Mouse (Mus musculus) layer of hippocampus, adult 8-10 months (tissue): ENCODE measurements at regions not wholly inside any gene's neighbourhood (a gene's known extent, or its start where the extent isn't known, plus 50 kb on each side); places are given as distances from the start of the nearest gene placed in this dataset.

ENCODE experiments used
- DNase-seq, 2 experiments: peaks; one replicate each; pipeline ENCODE4 v3.0.0; 2022; ENCODE audit warnings: low spot score in 2 of 2

- no peak for DNase-seq
Measured at GRCm38 (mm10) chr17:51528161-51528560, 304.9 kb downstream of the Satb1 start.

GRCm38 (mm10) chr17:51526881-51527280 lies 306.2 kb downstream of the Satb1 start:
- DNase-seq = no peak

DNA sequence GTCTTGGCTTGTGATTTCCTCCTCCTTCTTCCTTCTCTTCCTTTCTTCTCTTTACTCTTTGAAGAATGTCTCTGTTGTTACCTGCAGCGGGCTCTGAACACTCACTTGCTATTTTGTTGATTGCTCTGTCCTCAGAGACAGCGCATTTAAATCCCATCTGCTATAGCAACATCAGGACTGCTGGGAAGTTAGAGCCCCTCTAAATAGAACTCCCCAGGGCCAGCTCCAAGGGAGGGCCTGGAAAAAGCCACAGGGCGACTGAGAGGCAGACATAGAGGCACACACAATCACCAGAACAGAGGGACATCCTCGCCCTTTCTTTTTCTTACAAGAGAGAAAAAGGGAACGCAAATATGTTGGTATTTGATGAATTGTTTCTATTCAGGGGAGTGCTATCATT lies 306.6 kb downstream of the Satb1 start:
- DNase-seq = no peak

GRCm38 (mm10) chr17:51526021-51526420 lies 307.1 kb downstream of the Satb1 start:
- no peak for DNase-seq

GRCm38 (mm10) chr17:51525219-51525618 lies 307.9 kb downstream of the Satb1 start:
- DNase-seq = no peak

- DNase-seq = no peak
Measured at GRCm38 (mm10) chr17:51511917-51512316, 321.2 kb downstream of the Satb1 start.

DNA sequence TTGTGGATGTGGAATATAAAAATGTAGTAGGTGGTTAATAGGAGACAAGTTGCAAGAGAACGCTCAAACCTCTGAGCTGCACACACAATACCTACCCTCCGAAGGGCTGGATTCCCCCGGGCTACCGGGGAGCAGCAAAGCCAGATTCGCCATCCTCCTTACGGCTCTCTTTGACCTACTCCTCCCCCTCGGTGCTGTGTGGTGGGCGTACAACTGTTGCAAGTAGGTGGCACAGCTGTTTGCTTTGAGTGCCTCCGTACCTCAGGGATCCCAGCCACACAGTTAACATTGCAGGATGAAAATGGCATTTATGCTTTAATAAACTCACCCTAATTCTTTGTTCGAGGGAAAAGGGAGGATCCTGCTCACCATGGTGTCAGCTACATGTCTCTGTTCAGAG lies 321.6 kb upstream of the Tbc1d5 start:
- DNase-seq = peak in 1 of 2 experiments; percentile 5

DNA sequence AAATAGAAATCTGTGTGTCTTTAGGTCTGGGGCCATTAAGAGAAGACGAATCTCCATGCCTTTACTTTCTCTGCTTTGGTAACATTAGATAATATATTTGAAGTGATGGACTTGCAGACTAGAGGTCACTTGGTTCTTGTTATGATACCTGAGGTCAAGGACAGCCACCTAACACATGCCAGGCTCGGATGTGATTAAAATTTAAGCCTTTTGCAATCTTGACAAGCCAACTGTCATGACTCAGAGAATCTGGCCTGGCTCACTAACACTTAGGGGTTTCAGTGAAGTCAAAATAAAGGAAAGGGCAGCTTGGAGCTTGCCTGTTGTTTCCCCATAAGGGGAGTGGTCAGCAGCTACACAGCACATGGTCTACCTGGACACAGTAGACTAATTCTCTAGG lies 320.4 kb upstream of the Tbc1d5 start:
- no peak for DNase-seq

DNA sequence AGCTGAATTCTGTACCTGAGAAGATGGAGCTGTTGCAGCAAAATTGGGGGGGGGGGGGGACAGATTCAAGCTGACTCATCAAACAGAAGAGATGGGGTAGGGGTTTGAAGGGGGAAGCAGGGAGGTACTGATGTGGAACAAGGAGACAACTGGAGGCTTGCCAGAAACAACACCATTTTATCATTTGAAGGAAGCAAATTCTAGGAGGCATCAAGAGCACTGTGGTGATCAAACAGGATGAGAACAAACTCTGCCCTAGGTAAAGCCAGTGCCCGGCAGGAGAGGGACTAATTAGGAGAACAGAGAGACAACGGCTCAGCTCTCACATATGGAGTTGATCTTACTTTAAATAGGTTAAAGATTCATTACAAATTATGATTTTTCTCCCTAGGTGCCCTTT lies 315.9 kb upstream of the Tbc1d5 start:
- no peak for DNase-seq

GRCm38 (mm10) chr17:51489386-51489785 lies 310.2 kb upstream of the Tbc1d5 start:
- DNase-seq = no peak

- DNase-seq = no peak
Measured at GRCm38 (mm10) chr17:51487918-51488445, 308.8 kb upstream of the Tbc1d5 start.

DNA sequence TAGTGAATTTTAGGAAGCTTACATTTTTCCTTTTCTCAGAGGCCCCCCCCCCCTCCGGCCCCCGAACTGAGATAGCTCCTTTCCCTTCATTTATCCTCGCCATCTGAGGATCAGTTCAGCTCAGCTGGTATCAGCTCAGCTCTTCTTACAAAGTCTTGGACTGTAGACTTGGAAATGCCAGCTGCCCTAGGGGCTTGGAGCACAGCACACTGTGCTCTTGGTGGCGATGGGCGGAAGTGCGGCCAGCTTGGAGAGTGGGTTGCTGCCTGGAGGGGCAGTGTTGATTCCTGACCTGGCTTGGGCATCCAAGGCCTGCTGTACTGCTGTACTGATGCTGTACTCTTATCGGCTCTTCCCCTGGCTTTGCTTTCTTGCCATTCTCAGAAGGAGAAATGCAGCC lies 298.7 kb upstream of the Tbc1d5 start:
- DNase-seq = no peak

GRCm38 (mm10) chr17:51477404-51477803 lies 298.3 kb upstream of the Tbc1d5 start:
- DNase-seq = peak in 1 of 2 experiments; percentile 11

DNA sequence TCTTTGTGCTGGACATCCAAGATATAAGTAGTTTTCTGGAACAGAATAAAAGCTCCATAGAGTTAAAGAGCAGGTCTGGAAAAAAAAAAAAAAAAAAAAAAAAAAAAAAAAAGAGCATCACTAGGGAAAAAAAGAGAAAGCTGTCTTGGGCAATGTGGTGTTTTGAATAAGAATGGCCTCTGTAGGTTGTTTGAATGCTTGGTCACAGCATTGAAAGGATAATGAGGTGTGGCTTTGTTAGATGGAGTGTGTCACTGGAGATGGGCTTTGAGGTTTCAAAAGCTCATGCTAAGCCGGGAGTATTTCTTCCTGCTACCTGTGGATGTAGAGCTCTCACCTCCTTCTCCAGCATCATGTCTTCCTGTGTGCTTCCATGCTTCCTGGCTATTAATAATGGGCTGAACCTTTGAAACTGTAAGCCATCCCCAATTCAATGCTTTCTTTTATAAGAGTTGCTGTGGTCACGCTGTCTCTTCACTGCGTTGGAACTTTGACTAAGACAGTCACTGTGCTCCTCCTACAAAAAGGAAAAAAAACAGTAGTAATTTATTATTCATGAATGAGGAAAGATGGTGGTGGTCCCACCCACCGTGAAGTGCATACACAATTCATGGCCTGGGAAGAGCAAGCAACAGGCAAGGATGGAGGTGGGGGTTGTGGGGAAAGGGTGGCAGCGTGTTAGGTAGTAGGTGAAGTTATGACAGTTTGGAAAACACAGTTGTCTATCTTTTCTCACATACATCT lies 283.2 kb upstream of the Tbc1d5 start:
- DNase-seq = no peak

GRCm38 (mm10) chr17:51461248-51461647 lies 282.1 kb upstream of the Tbc1d5 start:
- DNase-seq = no peak

GRCm38 (mm10) chr17:51459119-51459518 lies 280.0 kb upstream of the Tbc1d5 start:
- DNase-seq = no peak

DNA sequence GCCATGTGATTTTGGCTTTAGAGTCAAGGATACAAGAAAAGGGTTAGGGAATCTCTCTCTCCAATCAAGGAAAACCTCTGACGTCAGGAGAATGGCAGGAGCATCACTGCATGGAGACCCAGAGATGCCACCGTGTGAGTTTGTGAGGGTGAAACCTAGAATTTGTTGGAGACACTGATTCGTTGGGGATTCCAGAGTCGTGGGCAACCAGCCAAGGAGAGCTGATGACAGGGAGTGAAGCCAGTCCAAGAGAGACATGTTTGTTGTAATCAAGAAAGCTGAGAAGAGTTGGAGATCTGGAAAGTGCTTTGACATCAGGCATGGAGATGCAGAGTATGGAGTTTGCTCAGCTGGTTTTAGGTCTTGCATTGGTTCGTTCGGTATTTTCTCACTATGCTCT lies 236.6 kb upstream of the Tbc1d5 start:
- DNase-seq = no peak

DNA sequence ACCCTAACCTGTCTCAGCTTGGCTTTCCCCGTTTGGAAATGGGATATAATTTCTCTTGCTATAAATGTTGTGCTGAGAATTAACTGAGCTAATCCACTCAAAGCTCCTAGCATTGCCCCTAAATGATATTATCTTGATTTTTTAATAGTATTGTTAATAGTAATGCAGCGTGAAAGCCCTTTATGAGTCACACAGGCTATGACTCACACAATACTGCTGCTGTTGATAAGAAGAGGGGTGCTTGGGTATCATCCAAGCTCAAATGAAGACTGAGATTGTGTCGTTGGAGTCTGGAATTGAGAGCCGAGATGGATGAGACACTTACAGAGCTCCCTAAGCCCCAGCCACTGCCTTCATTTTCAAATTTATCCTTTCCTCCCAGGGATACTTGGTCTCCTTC lies 235.2 kb upstream of the Tbc1d5 start:
- no peak for DNase-seq

GRCm38 (mm10) chr17:51413741-51414140 lies 234.6 kb upstream of the Tbc1d5 start:
- DNase-seq = no peak

DNA sequence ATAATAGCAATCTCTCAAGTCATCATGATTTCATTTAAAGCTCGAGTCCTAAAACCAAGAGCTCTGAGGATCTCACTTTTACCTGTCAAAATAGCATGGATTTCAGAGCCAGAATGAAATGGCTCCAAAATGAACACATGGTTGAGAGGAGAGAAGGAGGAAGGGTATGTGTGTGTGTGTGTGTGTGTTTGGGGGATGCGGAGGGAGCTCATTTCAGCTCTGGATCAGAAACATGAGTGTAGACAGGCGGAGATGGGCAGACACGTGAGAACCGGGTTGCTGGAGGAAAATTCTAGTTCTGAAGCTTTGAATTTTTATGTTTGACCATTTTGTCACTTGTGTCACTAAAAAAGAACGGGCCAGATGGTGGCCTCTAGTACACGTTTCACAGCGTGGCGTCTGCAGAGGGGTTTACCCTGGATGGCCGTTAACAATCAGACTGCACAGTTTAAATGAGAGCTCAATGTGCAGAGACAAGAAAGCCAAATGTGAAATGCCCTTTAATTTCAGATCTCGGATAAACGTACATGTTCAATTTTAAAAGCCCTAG lies 232.5 kb upstream of the Tbc1d5 start:
- no peak for DNase-seq

GRCm38 (mm10) chr17:51408894-51409293 lies 229.7 kb upstream of the Tbc1d5 start:
- DNase-seq = no peak

DNA sequence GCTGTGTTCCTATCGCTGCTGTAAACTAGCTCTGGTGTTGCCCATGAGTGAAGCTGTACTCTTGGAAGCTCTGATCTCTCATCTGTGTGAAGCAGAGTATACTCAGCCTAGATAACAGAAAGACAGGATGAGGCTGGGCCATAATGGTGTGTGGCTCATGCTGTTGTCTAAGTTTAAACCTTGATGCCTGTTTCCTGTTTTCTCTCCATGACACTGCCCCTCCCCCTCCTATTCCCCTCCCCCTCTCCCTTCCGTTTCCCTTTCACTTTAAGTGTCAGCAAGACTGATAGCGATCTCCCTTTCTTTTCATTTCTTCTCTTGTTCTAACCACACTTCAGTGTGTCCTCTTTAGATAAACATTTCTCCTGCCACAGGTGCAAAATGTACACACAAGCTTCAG lies 229.2 kb upstream of the Tbc1d5 start:
- no peak for DNase-seq

GRCm38 (mm10) chr17:51407046-51407445 lies 227.9 kb upstream of the Tbc1d5 start:
- DNase-seq = peak in 1 of 2 experiments; percentile 19
